Mouse (Mus musculus) small intestine, adult 10 weeks (tissue): ENCODE measurements around the gene Slc30a5. TPM values are rescaled to one million over a fixed set of nuclear protein-coding genes. Genes with fewer than 3 reads are reported as not detected.

Experiments used
- polyA plus RNA-seq: library from polyadenylated mRNA; stranded (reverse); fragments of 350-450 nt; fragmentation: Illumina TruSeq; extraction: RNeasy Lipid Tissue Mini Kit (QIAGEN cat#74804); gene quantifications from one replicate; pipeline ENCODE4 v1.2.3, GENCODE M21; 2014; ENCODE audit warnings: low replicate concordance

Slc30a5 gene
- 321 TPM for polyA plus RNA-seq

DNA sequence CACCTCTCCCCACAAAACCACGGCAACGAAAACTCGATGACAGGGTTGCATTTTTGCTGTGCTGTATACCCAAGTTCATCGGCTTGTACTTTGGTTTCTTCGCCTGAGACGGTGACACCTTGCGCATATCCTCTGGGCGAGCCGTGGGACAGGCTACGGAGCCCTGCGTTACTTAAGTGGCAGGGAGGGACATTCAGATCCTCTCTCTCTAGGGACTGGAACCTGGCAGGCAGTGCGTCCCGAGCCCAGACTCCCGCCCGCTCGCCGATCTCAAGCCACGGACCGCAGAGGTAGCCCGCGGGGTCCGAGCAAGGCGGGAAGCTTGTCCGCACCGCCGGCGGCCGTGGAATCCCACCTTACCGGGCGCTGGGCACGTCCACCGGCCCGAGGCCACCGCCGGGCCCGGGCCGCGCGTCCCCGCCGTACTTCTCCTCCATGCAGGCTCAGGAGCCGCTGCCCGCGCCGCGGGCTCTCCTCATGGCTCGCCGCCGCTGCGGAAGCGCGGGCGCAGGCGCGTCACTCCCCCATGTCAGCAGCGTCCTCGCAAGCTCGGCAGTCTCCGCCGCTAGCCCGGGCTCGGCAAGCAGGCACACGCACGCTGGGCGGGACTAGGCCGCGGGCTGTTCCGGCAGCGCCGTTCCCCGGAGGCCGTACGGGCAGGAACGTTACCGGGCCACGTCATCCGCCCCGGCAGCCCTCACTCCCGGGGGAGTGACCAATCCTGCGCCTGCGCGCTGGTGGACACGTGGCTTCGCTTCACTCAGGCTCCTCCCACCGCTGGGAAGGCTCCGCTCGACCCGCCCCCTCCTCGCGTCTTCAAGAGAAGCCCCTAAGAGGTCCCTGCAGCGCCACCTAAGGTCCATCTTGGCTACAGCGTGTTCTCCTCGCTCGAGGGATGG is at the start of gene Slc30a5:
Gene Slc30a5 (minus strand): TSS at position 687 of the 899 bp plus-strand sequence.

DNA sequence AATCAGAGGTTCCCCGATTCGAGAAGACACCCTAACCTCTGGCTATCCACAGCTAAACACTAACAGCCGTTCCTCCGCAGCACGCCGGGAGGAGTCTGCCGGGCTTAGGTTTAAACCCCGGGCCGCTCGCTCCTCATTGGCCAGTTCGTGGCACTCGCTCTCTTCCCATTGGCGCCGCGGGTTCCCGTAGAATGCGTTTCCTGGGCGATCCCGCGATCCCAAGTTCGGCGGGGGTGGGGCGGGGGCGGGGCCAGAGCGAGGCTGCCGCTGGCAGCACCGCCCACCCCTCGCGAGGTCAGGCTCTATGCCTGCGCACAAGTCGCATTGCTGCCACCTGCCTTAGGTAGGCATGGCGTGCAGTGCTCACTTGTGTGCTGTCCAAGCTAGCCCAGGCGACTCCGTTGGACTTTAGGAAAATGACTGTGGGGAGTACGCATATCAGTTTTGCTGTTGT is 46.8 kb downstream of the Slc30a5 start, which contains the start of gene Ccnb1:
Gene Ccnb1 (minus strand): TSS at position 157 of the 454 bp plus-strand sequence.

DNA sequence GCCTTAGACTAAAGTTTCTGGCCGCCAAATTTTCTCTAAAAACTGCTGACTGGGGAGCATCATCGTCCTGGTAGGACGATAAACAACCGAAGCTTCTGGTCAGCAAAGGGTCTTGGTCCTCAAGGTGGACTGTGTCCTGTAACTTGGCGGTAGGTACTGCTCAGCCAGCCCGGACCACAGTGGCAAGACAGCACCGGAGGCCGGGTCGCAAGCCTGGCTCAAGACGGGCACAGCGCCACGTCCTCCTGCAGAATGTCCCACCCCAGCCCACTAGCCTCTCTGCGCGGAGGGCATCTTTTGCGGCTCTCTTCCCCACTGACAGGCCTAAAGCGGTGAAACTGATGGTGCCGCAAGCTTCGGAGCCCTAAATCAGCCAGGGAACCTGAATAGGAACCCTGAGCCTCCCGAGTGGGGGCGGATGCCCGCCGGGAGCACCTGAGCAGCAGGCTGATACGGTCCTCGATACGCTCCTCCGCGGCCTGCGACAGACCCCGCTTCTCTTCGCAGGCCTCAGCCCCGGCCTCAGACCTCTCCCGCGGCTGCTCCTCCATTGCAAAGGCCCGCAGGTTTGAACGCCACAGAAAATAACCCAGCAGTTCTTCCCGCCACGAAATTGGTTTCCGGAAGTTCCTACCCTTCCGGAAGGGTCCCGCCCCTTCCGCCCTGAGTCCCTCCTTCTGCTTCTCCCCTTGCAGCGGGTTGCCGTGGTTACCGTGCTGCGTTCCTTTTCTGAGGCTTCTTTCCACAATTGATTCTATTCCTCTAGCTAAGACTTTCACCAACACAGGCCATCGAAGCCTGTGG is 57.8 kb downstream of the Slc30a5 start, which contains the start of gene Cenph:
Gene Cenph (minus strand): TSS at position 648 of the 804 bp plus-strand sequence.

Other genes starting within 250 kb of the Slc30a5 start
- gene Marveld2, start 216.5 kb downstream of the Slc30a5 start, polyA plus RNA-seq = 17.5 TPM
- gene Ak6, start 182.4 kb downstream of the Slc30a5 start, polyA plus RNA-seq = 136 TPM
- 37.1 TPM for gene Rad17, start 182.4 kb downstream of the Slc30a5 start, polyA plus RNA-seq
- gene Taf9, start 181.8 kb downstream of the Slc30a5 start, polyA plus RNA-seq = 7.7 TPM
- 2.3 TPM for gene Ccdc125, start 163.7 kb downstream of the Slc30a5 start, polyA plus RNA-seq
- 36.7 TPM for gene Cdk7, start 102.5 kb downstream of the Slc30a5 start, polyA plus RNA-seq
- 154 TPM for gene Mrps36, start 88.8 kb downstream of the Slc30a5 start, polyA plus RNA-seq
- gene Cenph, start 57.5 kb downstream of the Slc30a5 start, polyA plus RNA-seq = 15.3 TPM
- 34.0 TPM for gene Ccnb1, start 46.9 kb downstream of the Slc30a5 start, polyA plus RNA-seq